Mouse (Mus musculus): ENCODE measurements around the gene Zfp263. TPM values are rescaled to one million over a fixed set of nuclear protein-coding genes. Genes with fewer than 3 reads are reported as not detected.

Gene Zfp263
- polyA plus RNA-seq (2015; fragmentation: Nextera tagmentation; extraction: Ambion mirVana) = 14.7 and 16.3 TPM in 2 replicates

DNA sequence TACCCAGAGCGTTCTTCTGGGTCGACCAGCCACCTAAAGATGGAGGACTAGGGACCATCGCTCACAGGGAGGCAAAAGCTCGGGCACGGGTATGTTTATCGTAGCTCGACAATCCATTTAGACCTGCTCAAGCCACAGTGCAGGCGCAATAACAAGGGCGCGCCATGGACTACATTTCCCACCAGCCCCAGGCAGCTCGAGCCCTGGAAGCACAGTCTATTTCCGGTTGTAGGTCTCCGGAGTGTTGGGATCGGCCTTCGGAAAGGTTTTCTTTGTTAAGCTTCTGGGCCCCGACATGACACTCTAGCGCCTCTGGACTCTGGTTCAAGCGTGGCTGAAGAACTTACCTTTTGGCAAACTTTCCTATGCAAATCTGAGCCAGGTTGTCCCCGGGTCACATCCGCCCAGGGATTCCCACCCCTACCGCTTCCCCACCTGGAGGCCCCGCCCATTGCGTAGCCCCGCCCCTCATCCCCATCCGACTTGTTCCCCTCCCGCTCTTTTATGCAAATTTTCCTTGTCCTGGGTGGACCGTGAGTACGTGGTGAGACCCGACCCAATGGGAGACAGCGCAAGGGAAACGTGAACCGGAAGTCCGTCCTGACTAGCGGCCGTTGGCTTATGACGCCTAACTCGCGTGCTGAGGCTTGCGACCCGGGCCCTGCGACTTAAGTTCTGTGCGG, at the start of gene Zfp263:
Zfp263 (plus strand) TSS at position 591 of the 683 bp plus-strand sequence.
- Histone ChIP-seq H3K4me3 (ENCODE audit: low read depth, low read length) (peak within 1 kb of the TSS; percentile 75), H3K4me1 (replicated peaks; ENCODE audit: control insufficient read depth, insufficient read depth, low read length) (no peaks in the 10 kb centered on the region), H3K27ac (ENCODE audit: low read depth, low read length) (peak within 1 kb of the TSS; percentile 95), H3K9ac (ENCODE audit: low read depth, low read length) (peak within 1 kb of the TSS; percentile 82), H3K9me3 (ENCODE audit: control insufficient read depth) (no peaks in the 10 kb centered on the region), H3K27me3 (replicated peaks; ENCODE audit: control insufficient read depth, insufficient read depth, low read length) (no peaks in the 10 kb centered on the region), H3K4me2 (replicated peaks; ENCODE audit: low read depth) (peak within 1 kb of the TSS; percentile 93), H3K36me3 (ENCODE audit: control insufficient read depth, insufficient read depth) (peaks cover 17% of the 10 kb centered on the region)
- no peak for TF ChIP-seq CTCF (IDR thresholded peaks at IDR 0.05; ENCODE audit: low read depth)
- peak; percentile 97 for ATAC-seq
- under 1% methylated on average over 42 of the region's 42 CpGs for WGBS

DNA sequence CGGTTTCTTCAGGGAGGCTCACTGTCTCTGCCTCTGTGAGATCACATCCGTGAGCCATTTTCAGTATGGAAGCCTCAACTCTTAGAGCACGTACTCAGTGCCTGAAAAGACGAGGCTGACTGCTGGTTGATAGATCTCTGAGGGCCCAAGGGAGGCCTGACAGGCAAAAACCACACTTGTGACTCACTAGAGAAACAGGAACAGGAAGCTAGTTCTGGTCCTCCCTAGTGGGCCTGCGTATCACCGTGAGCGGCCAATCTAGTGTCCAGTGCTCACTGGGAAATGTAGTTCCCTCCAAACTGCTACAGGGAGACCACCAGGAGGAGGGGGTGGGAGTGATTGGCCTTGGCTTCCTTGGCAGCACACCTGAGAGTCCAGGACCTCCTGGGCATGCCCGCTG, 44.6 kb upstream of the Zfp263 start:
- no peak overlapping the region for H3K4me2 ChIP-seq (replicated peaks; ENCODE audit: low read depth)
- H3K36me3 ChIP-seq (ENCODE audit: control insufficient read depth, insufficient read depth) = no peaks in the 10 kb centered on the region
- H3K27ac ChIP-seq (ENCODE audit: low read depth, low read length) = no peak overlapping the region
- no peak for TF ChIP-seq CTCF (IDR thresholded peaks at IDR 0.05; ENCODE audit: low read depth)
- H3K9me3 ChIP-seq (ENCODE audit: control insufficient read depth) = no peaks in the 10 kb centered on the region
- no peak overlapping the region for H3K4me3 ChIP-seq (ENCODE audit: low read depth, low read length)
- no peaks in the 10 kb centered on the region for H3K4me1 ChIP-seq (replicated peaks; ENCODE audit: control insufficient read depth, insufficient read depth, low read length)
- 78% methylated on average over 8 of the region's 8 CpGs for WGBS
- no peak for ATAC-seq
- H3K27me3 ChIP-seq (replicated peaks; ENCODE audit: control insufficient read depth, insufficient read depth, low read length) = no peaks in the 10 kb centered on the region
- no peak overlapping the region for H3K9ac ChIP-seq (ENCODE audit: low read depth, low read length)

GRCm38 (mm10) chr16:3700893-3701292, 43.0 kb upstream of the Zfp263 start:
- Histone ChIP-seq H3K27ac (ENCODE audit: low read depth, low read length) (no peak overlapping the region), H3K9ac (ENCODE audit: low read depth, low read length) (no peak overlapping the region), H3K27me3 (replicated peaks; ENCODE audit: control insufficient read depth, insufficient read depth, low read length) (no peaks in the 10 kb centered on the region), H3K4me3 (ENCODE audit: low read depth, low read length) (no peak overlapping the region), H3K9me3 (ENCODE audit: control insufficient read depth) (no peaks in the 10 kb centered on the region), H3K4me1 (replicated peaks; ENCODE audit: control insufficient read depth, insufficient read depth, low read length) (no peaks in the 10 kb centered on the region), H3K36me3 (ENCODE audit: control insufficient read depth, insufficient read depth) (no peaks in the 10 kb centered on the region), H3K4me2 (replicated peaks; ENCODE audit: low read depth) (no peak overlapping the region)
- WGBS = 83% methylated on average over 1 of the region's 1 CpGs
- TF ChIP-seq CTCF (IDR thresholded peaks at IDR 0.05; ENCODE audit: low read depth) = no peak
- no peak for ATAC-seq

- no peak overlapping the region for H3K4me3 ChIP-seq (ENCODE audit: low read depth, low read length)
- H3K9me3 ChIP-seq (ENCODE audit: control insufficient read depth) = no peaks in the 10 kb centered on the region
- no peak overlapping the region for H3K27ac ChIP-seq (ENCODE audit: low read depth, low read length)
- 82% methylated on average over 6 of the region's 6 CpGs for WGBS
- no peak for ATAC-seq
- H3K27me3 ChIP-seq (replicated peaks; ENCODE audit: control insufficient read depth, insufficient read depth, low read length) = no peaks in the 10 kb centered on the region
- H3K9ac ChIP-seq (ENCODE audit: low read depth, low read length) = no peak overlapping the region
- H3K36me3 ChIP-seq (ENCODE audit: control insufficient read depth, insufficient read depth) = no peaks in the 10 kb centered on the region
- H3K4me2 ChIP-seq (replicated peaks; ENCODE audit: low read depth) = no peak overlapping the region
- no peaks in the 10 kb centered on the region for H3K4me1 ChIP-seq (replicated peaks; ENCODE audit: control insufficient read depth, insufficient read depth, low read length)
- no peak for TF ChIP-seq CTCF (IDR thresholded peaks at IDR 0.05; ENCODE audit: low read depth)
Measured at GRCm38 (mm10) chr16:3706680-3707079, 37.2 kb upstream of the Zfp263 start.

GRCm38 (mm10) chr16:3714731-3715130, 29.2 kb upstream of the Zfp263 start:
- Histone ChIP-seq H3K9ac (ENCODE audit: low read depth, low read length) (no peak overlapping the region), H3K27ac (ENCODE audit: low read depth, low read length) (no peak overlapping the region), H3K27me3 (replicated peaks; ENCODE audit: control insufficient read depth, insufficient read depth, low read length) (no peaks in the 10 kb centered on the region), H3K36me3 (ENCODE audit: control insufficient read depth, insufficient read depth) (no peaks in the 10 kb centered on the region), H3K9me3 (ENCODE audit: control insufficient read depth) (no peaks in the 10 kb centered on the region), H3K4me1 (replicated peaks; ENCODE audit: control insufficient read depth, insufficient read depth, low read length) (no peaks in the 10 kb centered on the region), H3K4me2 (replicated peaks; ENCODE audit: low read depth) (no peak overlapping the region), H3K4me3 (ENCODE audit: low read depth, low read length) (no peak overlapping the region)
- 94% methylated on average over 2 of the region's 2 CpGs for WGBS
- no peak for ATAC-seq
- no peak for TF ChIP-seq CTCF (IDR thresholded peaks at IDR 0.05; ENCODE audit: low read depth)

DNA sequence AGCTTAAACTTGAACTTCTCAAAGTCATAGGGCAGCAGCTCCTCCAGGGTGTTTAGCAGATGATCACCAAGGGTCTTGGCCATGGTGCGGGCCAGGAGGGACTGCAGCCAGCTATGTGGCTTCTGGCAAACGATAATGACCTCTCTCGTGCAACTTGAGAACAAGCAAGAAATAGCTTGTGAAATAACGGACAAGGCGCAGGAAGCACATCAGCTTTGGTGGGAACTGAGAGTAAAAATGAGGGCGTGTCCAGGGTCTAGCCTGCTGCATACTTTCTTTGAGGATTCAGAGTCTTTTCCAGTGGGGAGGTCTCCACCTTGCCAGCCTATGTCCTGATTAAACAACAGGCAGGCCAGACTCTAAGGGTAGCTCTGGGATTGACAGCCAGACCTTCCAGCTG, 25.9 kb upstream of the Zfp263 start, which contains the start of gene Mefv:
Mefv (minus strand) TSS at position 118 of the 400 bp plus-strand sequence.
- Histone ChIP-seq H3K4me3 (ENCODE audit: low read depth, low read length) (no peak within 1 kb of the TSS), H3K9me3 (ENCODE audit: control insufficient read depth) (no peaks in the 10 kb centered on the region), H3K9ac (ENCODE audit: low read depth, low read length) (no peak within 1 kb of the TSS), H3K4me1 (replicated peaks; ENCODE audit: control insufficient read depth, insufficient read depth, low read length) (no peaks in the 10 kb centered on the region), H3K4me2 (replicated peaks; ENCODE audit: low read depth) (no peak within 1 kb of the TSS), H3K27me3 (replicated peaks; ENCODE audit: control insufficient read depth, insufficient read depth, low read length) (no peaks in the 10 kb centered on the region), H3K27ac (ENCODE audit: low read depth, low read length) (no peak within 1 kb of the TSS), H3K36me3 (ENCODE audit: control insufficient read depth, insufficient read depth) (no peaks in the 10 kb centered on the region)
- no peak for TF ChIP-seq CTCF (IDR thresholded peaks at IDR 0.05; ENCODE audit: low read depth)
- WGBS = 90% methylated on average over 6 of the region's 6 CpGs
- ATAC-seq = no peak

Measured in intestine, postnatal 0 days (tissue).